Mouse (Mus musculus) spleen, adult 12 weeks (tissue): Measurements from ENCODE around the gene Fam167b.
"Not testable (repeated sequence)": the region's sequence is repeated elsewhere in the genome, so short reads cannot be mapped to it uniquely, and the experiment has no call there.

Experiments used
- DNase-seq: peaks from one replicate; pipeline ENCODE4 v3.0.0; 2022; ENCODE audit warnings: low spot score

Fam167b gene

GRCm38 (mm10) chr4:129558321-129558955 lies 19.9 kb downstream of the Fam167b start:
- DNase-seq = no peak

- peak; percentile 41 for DNase-seq
These were observed 21.0 kb downstream of the Fam167b start for GRCm38 (mm10) chr4:129557256-129557808.

- DNase-seq = peak; percentile 87
These were observed 21.7 kb downstream of the Fam167b start for GRCm38 (mm10) chr4:129556532-129557223.

GRCm38 (mm10) chr4:129555862-129556531 lies 22.4 kb downstream of the Fam167b start:
- no peak for DNase-seq

GRCm38 (mm10) chr4:129555421-129555861 lies 22.9 kb downstream of the Fam167b start:
- peak; percentile 58 for DNase-seq

GRCm38 (mm10) chr4:129554512-129554911 lies 23.8 kb downstream of the Fam167b start:
- DNase-seq = not testable (repeated sequence)

GRCm38 (mm10) chr4:129550295-129550694 lies 28.1 kb downstream of the Fam167b start:
- no peak for DNase-seq

GRCm38 (mm10) chr4:129549306-129549705 lies 29.0 kb downstream of the Fam167b start:
- DNase-seq = peak; percentile 35

GRCm38 (mm10) chr4:129547631-129548030 lies 30.7 kb downstream of the Fam167b start:
- DNase-seq = not testable (repeated sequence)

- DNase-seq = no peak
These were observed 34.2 kb downstream of the Fam167b start for GRCm38 (mm10) chr4:129544106-129544505.

- DNase-seq = peak; percentile 90
These were observed 35.7 kb downstream of the Fam167b start, which contains the start of gene Hdac1 for GRCm38 (mm10) chr4:129542592-129543141. Hdac1 (minus strand) TSS chr4:129542713.

GRCm38 (mm10) chr4:129541868-129542591 lies 36.3 kb downstream of the Fam167b start:
- peak; percentile 36 for DNase-seq

GRCm38 (mm10) chr4:129540012-129540411 lies 38.3 kb downstream of the Fam167b start:
- DNase-seq = peak; percentile 39

GRCm38 (mm10) chr4:129528901-129529300 lies 49.4 kb downstream of the Fam167b start:
- not testable (repeated sequence) for DNase-seq
